Mouse (Mus musculus) WW6 (cell line): ENCODE measurements at regions not wholly inside any gene's neighbourhood (a gene's known extent, or its start where the extent isn't known, plus 50 kb on each side); places are given as distances from the start of the nearest gene placed in this dataset.
"Not testable (repeated sequence)": the region's sequence is repeated elsewhere in the genome, so short reads cannot be mapped to it uniquely, and the experiment has no call there.

ENCODE experiments used
- DNase-seq: peaks from one replicate; pipeline ENCODE4 v3.0.0-alpha.2; 2013; ENCODE audit warnings: low read depth, low spot score

GRCm38 (mm10) chr10:19494461-19495105 lies 97.2 kb upstream of the Ifngr1 start:
- no peak for DNase-seq

DNA sequence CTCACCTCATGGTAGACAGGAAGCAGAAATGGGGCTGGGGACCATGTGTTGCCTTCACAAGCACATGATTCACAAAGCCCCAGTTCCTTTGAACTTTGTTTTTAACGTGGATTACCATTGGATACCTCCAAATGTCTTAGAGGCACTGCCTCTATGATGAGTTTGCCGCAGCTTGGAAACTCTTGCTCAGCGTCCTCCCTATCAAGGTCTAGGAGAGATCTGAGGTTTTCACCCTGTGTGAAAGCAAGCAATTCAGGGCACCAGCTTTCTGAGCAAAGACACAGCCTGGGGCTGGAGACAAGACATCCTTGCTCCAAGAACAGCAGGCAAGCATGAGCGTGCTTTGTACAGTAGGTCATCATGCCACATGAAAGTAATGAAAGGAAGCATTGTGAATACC lies 93.6 kb upstream of the Ifngr1 start:
- DNase-seq: no peak

DNA sequence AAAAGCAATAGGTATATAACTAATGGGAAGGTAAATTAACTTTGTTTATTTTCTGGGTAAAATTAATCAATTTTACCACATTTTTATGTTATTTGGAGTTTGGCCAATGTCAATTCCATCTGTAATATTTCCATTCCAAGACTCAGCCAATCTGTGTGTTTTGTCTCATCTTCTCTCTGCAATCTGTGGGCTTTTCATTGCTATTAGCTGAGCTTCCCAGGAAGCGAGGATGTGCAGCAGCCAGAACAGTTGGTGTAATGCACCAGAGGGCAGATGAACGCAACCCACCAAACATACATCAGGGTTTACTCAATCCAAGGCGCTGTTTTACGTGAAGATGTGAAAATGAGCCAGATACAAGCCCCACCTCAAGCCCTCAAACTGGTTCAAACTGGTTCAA lies 88.9 kb upstream of the Ifngr1 start:
- no peak for DNase-seq

GRCm38 (mm10) chr10:19503846-19504765 lies 87.6 kb upstream of the Ifngr1 start:
- DNase-seq: no peak

GRCm38 (mm10) chr10:19505174-19505573 lies 86.6 kb upstream of the Ifngr1 start:
- DNase-seq: no peak

- no peak for DNase-seq
Observed at GRCm38 (mm10) chr10:19505979-19506378, 85.8 kb upstream of the Ifngr1 start.

DNA sequence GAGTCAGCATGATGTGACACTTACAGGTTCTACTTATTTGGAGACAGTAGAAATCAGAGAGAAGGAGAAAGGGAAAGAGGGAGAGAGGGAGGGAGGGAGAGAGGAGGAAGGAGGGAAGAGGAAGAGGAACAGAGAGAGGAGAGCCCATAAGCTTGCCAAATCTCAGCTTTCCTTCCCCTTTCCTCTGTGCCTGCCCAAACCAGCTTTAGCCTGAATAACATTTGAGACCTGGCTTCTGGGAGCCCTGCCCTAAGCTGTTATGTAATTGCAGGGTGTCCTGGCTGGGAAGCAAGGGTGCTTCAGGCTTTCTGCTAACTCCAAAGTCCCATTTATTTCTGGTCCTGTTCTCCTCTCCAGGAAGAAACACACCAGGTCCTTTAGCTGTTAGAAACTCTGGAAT lies 85.3 kb upstream of the Ifngr1 start:
- DNase-seq: no peak

DNA sequence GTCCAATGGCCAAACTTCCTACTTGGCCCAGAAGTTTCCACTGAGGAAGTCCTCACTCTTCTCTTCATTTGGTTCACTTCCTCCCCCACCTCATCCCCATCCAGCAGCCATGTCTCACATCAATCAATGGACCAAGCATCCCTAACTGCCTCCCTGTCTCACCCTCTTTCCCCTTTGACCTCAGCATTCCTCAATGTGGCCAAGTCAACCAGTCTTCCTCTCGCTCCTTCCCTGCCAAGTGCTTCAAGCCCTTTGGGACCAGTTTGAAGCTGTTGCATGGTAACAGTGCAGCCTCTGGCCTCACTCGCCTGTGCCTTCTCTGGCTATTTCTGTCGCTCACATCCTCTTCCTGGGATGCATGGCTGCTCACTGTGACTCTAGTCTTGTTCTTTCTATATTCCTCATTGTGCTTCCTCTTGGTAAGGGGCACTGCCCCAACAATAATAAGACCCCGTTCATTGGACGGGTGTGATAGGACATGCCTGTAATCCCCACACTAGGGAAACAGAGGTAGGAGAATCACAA lies 83.5 kb upstream of the Ifngr1 start:
- DNase-seq: no peak

GRCm38 (mm10) chr10:19510047-19510446 lies 81.7 kb upstream of the Ifngr1 start:
- DNase-seq: no peak

DNA sequence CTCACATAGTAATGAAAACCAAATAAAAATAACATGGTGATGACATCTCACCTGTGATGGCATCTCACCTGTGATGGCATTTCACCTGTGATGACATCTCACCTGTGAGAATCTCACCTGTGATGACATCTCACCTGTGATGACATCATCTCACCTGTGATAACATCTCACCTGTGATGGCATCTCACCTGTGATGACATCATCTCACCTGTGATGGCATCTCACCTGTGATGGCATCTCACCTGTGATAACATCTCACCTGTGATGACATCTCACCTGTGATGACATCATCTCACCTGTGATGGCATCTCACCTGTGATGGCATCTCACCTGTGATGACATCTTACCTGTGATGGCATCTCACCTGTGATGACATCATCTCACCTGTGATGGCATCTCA lies 77.4 kb upstream of the Ifngr1 start:
- DNase-seq: not testable (repeated sequence)

- no peak for DNase-seq
Observed at GRCm38 (mm10) chr10:19514837-19515236, 76.9 kb upstream of the Ifngr1 start.

DNA sequence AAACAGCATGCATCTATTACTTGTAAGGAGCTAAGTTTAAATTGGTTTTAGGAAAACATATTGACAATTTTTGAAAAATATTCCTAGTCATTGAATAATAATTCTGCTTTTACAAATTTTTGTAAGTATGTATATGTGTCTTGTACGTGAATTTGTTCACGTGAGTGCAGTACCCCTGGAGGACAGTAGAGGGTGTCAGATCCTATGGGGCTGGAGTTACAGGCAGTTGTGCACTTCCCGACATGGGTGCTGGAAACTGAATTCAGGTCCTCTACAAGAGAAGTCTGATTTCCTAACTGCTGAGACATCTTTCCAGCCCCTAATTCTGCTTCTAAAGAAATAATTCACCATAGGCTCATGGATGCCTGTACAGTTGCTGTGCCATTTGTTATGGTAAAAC lies 75.7 kb upstream of the Ifngr1 start:
- no peak for DNase-seq

- DNase-seq: no peak
Observed at GRCm38 (mm10) chr10:19517093-19517492, 74.7 kb upstream of the Ifngr1 start.

- no peak for DNase-seq
Observed at GRCm38 (mm10) chr10:19518763-19519162, 73.0 kb upstream of the Ifngr1 start.

GRCm38 (mm10) chr10:19522198-19522597 lies 69.6 kb upstream of the Ifngr1 start:
- no peak for DNase-seq

- DNase-seq: no peak
Observed at GRCm38 (mm10) chr10:19525939-19526338, 65.8 kb upstream of the Ifngr1 start.

GRCm38 (mm10) chr10:19526353-19526752 lies 65.4 kb upstream of the Ifngr1 start:
- no peak for DNase-seq

GRCm38 (mm10) chr10:19529655-19530054 lies 62.1 kb upstream of the Ifngr1 start:
- DNase-seq: no peak

DNA sequence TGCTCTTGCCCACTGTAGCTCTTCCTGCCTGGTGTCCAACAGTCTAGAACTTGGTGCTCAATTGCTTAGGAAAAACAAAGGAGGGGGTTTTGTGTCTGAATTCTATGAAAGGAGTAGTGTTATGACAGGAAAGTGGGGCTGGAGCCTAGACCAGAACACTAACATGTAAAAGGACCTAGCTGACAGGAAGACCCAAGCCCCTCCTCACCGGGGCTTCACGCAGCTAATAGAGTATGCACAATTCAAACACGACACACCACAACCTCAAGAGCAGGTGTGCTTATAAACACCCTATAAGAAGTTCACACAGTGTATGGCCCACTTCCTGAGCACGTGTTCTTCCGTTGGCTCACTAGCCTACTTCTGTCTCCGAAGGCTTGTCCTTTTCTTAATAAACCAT lies 61.7 kb upstream of the Ifngr1 start:
- DNase-seq: no peak

GRCm38 (mm10) chr10:19531452-19531851 lies 60.3 kb upstream of the Ifngr1 start:
- no peak for DNase-seq

DNA sequence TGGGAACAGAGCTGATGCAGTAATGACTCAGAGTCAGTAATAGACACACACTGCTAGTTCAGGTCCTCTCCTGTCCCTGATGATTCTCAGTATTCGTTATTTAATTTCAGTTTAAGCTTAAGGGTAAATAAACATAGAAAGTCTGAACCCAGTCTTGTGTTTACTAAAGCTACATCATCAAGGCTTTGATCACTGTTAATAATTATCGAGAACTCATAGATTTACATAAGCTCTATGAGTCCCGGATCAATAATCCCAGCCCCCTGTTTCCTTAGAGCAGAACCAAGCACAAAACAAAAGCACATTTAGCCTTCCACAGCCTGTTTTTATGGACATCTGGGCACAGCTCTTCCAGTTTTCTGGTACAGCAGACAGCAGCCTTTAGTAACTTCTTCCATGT lies 59.0 kb upstream of the Ifngr1 start:
- no peak for DNase-seq

DNA sequence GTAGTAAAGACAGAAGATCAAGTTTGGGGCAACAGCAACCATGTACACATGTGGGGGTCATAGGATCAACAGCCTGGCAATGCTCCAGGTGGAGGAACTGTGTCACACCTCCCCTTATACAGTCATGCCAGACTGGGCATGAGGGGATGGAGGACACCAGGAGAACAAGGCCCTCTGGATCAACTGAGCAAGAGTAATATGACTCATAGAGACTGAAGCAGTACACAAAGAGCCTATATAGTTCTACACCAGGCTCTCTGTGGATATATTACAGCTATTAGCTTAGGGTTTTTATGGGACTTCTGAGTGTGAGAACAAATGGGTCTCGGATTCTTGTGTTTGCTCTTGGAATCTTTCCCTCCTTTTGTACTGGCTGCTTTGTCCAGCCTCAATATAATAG lies 57.9 kb upstream of the Ifngr1 start:
- no peak for DNase-seq
